Mouse (Mus musculus) lung, postnatal 0 days (tissue): ENCODE measurements around the gene Marveld1.

Experiments used
- CTCF ChIP-seq: IDR thresholded peaks from 2 replicates; pipeline ENCODE4 v1.5.1; 2016; ENCODE audit warnings: antibody characterized with exemption, mild to moderate bottlenecking
- EP300 ChIP-seq: IDR thresholded peaks from 2 replicates; pipeline ENCODE4 v1.6.1; 2016; ENCODE audit warnings: antibody characterized with exemption, mild to moderate bottlenecking, control low read depth

- TF ChIP-seq CTCF (no peak), EP300 (no peak)
Observed at GRCm38 (mm10) chr19:42164188-42164587, 17.0 kb downstream of the Marveld1 start.
